Comparison of ENCODE assay signal across 9 mouse cellular contexts in genomic region chr3:88483141-88483540, GRCm38 (mm10). TPM values are rescaled to one million over a fixed set of nuclear protein-coding genes. Genes with fewer than 3 reads are reported as not detected.
DNase-seq lines count a peak whose midpoint lies in the region; ATAC-seq and TF ChIP-seq lines count a peak whose summit lies in the region.
"Had no signal": no experiment of that assay in that cellular context is flagged by ENCODE, and none has a peak within 500 bp of the region (broad histone marks: within the 10 kb centered on the region; RNA-seq: fewer than 3 reads in every experiment).

No protein-coding gene starts in this region.

- H3K4me1 ChIP-seq in hindbrain, embryonic 12.5 days: peaks cover 8% of the 10 kb centered on the region
- peaks cover 28% of the 10 kb centered on the region for H3K4me1 ChIP-seq in hindbrain, embryonic 10.5 days (replicated peaks)
- peaks cover 5% of the 10 kb centered on the region; the same call in 1 of the 2 replicates for H3K4me1 ChIP-seq in midbrain, embryonic 11.5 days (ENCODE audit: control insufficient read depth, insufficient read depth, low read length)
- H3K4me1 ChIP-seq in midbrain, embryonic 15.5 days: peaks cover 5% of the 10 kb centered on the region; the same call in 1 of the 2 replicates
- peaks cover 19% of the 10 kb centered on the region for H3K4me1 ChIP-seq in liver, embryonic 13.5 days (replicated peaks)
- no peaks in the 10 kb centered on the region for H3K4me1 ChIP-seq in stomach, postnatal 0 days (replicated peaks; ENCODE audit: control insufficient read depth, insufficient read depth)

- H3K9me3 ChIP-seq in hindbrain, embryonic 12.5 days (replicated peaks): no peaks in the 10 kb centered on the region
- H3K9me3 ChIP-seq in hindbrain, embryonic 10.5 days: no peaks in the 10 kb centered on the region
- H3K9me3 ChIP-seq in midbrain, embryonic 11.5 days (ENCODE audit: control insufficient read depth, low read length): no peaks in the 10 kb centered on the region
- no peaks in the 10 kb centered on the region for H3K9me3 ChIP-seq in midbrain, embryonic 15.5 days
- no peaks in the 10 kb centered on the region for H3K9me3 ChIP-seq in liver, embryonic 13.5 days (replicated peaks)
- H3K9me3 ChIP-seq in stomach, postnatal 0 days (ENCODE audit: control insufficient read depth, low read length): no peaks in the 10 kb centered on the region
- H3K9me3 ChIP-seq: embryonic facial prominence, embryonic 13.5 days; megakaryocyte, embryonic 14.5 days had no signal

- TF ChIP-seq EP300 in stomach, postnatal 0 days (optimal IDR thresholded peaks at IDR 0.05): no peak

- H3K36me3 ChIP-seq in hindbrain, embryonic 12.5 days: no peaks in the 10 kb centered on the region
- no peaks in the 10 kb centered on the region for H3K36me3 ChIP-seq in hindbrain, embryonic 10.5 days
- no peaks in the 10 kb centered on the region for H3K36me3 ChIP-seq in midbrain, embryonic 11.5 days (ENCODE audit: control insufficient read depth, insufficient read depth, low read length)
- H3K36me3 ChIP-seq in midbrain, embryonic 15.5 days (replicated peaks): 0 out of 2 replicates have a peak, but pooled peaks cover 7% of the 10 kb centered on the region
- H3K36me3 ChIP-seq in liver, embryonic 13.5 days: peaks cover 74% of the 10 kb centered on the region
- peaks cover 51% of the 10 kb centered on the region for H3K36me3 ChIP-seq in stomach, postnatal 0 days (ENCODE audit: control insufficient read depth, insufficient read depth, low read length)

- H3K27ac ChIP-seq in hindbrain, embryonic 12.5 days: no peak overlapping the region
- no peak overlapping the region for H3K27ac ChIP-seq in hindbrain, embryonic 10.5 days
- H3K27ac ChIP-seq in midbrain, embryonic 11.5 days (ENCODE audit: low read depth, low read length): no peak overlapping the region
- H3K27ac ChIP-seq in midbrain, embryonic 15.5 days: no peak overlapping the region
- H3K27ac ChIP-seq in liver, embryonic 13.5 days: no peak overlapping the region
- no peak overlapping the region for H3K27ac ChIP-seq in stomach, postnatal 0 days (replicated peaks)
- H3K27ac ChIP-seq: embryonic facial prominence, embryonic 13.5 days had no signal

- no peak for DNase-seq in hindbrain, embryonic 10.5 days (ENCODE audit: low spot score)
- no peak for DNase-seq in midbrain, embryonic 11.5 days (ENCODE audit: low spot score, missing footprints)
- no peak for DNase-seq in liver, embryonic 13.5 days
- DNase-seq in stomach, postnatal 0 days (ENCODE audit: low spot score): no peak
- DNase-seq in kidney, postnatal 36 days: no peak

- H3K27me3 ChIP-seq in hindbrain, embryonic 12.5 days: peaks cover 61% of the 10 kb centered on the region
- peaks cover 79% of the 10 kb centered on the region for H3K27me3 ChIP-seq in hindbrain, embryonic 10.5 days (ENCODE audit: insufficient read depth, poor library complexity, severe bottlenecking)
- peaks cover 42% of the 10 kb centered on the region for H3K27me3 ChIP-seq in midbrain, embryonic 11.5 days (ENCODE audit: control insufficient read depth, insufficient read depth, low read length)
- peaks cover 49% of the 10 kb centered on the region for H3K27me3 ChIP-seq in midbrain, embryonic 15.5 days (replicated peaks)
- H3K27me3 ChIP-seq in liver, embryonic 13.5 days: peaks cover 47% of the 10 kb centered on the region
- H3K27me3 ChIP-seq in stomach, postnatal 0 days (ENCODE audit: control insufficient read depth, insufficient read depth, low read length): no peaks in the 10 kb centered on the region

- TF ChIP-seq CTCF in stomach, postnatal 0 days (IDR thresholded peaks at IDR 0.05; ENCODE audit: low read depth): no peak

- no peak overlapping the region for H3K4me2 ChIP-seq in hindbrain, embryonic 12.5 days (replicated peaks)
- no peak overlapping the region for H3K4me2 ChIP-seq in midbrain, embryonic 11.5 days
- H3K4me2 ChIP-seq in midbrain, embryonic 15.5 days: no peak overlapping the region
- H3K4me2 ChIP-seq in liver, embryonic 13.5 days: no peak overlapping the region
- no peak overlapping the region for H3K4me2 ChIP-seq in stomach, postnatal 0 days (replicated peaks; ENCODE audit: low read depth)
- H3K4me2 ChIP-seq: embryonic facial prominence, embryonic 13.5 days had no signal

- ATAC-seq in hindbrain, embryonic 12.5 days (ENCODE audit: low FRiP score): 0 out of 2 replicates have a peak, but pooled peaks have one; percentile 43
- ATAC-seq in midbrain, embryonic 11.5 days (ENCODE audit: low FRiP score): 0 out of 2 replicates have a peak, but pooled peaks have one; percentile 36
- no peak for ATAC-seq in midbrain, embryonic 15.5 days (replicated peaks)
- 0 out of 2 replicates have a peak, but pooled peaks have one; percentile 11 for ATAC-seq in liver, embryonic 13.5 days (ENCODE audit: low read depth)
- peak; percentile 10; the same call in 1 of the 2 replicates for ATAC-seq in stomach, postnatal 0 days (ENCODE audit: low FRiP score, low TSS enrichment)

- WGBS in hindbrain, embryonic 12.5 days: 75% methylated on average over 8 of the region's 8 CpGs
- WGBS in hindbrain, embryonic 10.5 days: 73% methylated on average over 8 of the region's 8 CpGs
- WGBS in midbrain, embryonic 11.5 days: 73% methylated on average over 8 of the region's 8 CpGs
- WGBS in midbrain, embryonic 15.5 days: 77% methylated on average over 8 of the region's 8 CpGs
- 67% methylated on average over 8 of the region's 8 CpGs for WGBS in liver, embryonic 13.5 days (ENCODE audit: insufficient replicate concordance)
- WGBS in stomach, postnatal 0 days: 74% methylated on average over 8 of the region's 8 CpGs

- H3K9ac ChIP-seq in hindbrain, embryonic 12.5 days: no peak overlapping the region
- no peak overlapping the region for H3K9ac ChIP-seq in midbrain, embryonic 11.5 days (ENCODE audit: low read length)
- H3K9ac ChIP-seq in midbrain, embryonic 15.5 days: no peak overlapping the region
- no peak overlapping the region for H3K9ac ChIP-seq in liver, embryonic 13.5 days
- no peak overlapping the region for H3K9ac ChIP-seq in stomach, postnatal 0 days (ENCODE audit: low read length)

- no peak overlapping the region for H3K4me3 ChIP-seq in hindbrain, embryonic 12.5 days
- no peak overlapping the region for H3K4me3 ChIP-seq in hindbrain, embryonic 10.5 days
- H3K4me3 ChIP-seq in midbrain, embryonic 11.5 days (ENCODE audit: low read depth, low read length): no peak overlapping the region
- no peak overlapping the region for H3K4me3 ChIP-seq in midbrain, embryonic 15.5 days
- no peak overlapping the region for H3K4me3 ChIP-seq in liver, embryonic 13.5 days (replicated peaks)
- H3K4me3 ChIP-seq in stomach, postnatal 0 days (ENCODE audit: low read depth, low read length): no peak overlapping the region
- H3K4me3 ChIP-seq: embryonic facial prominence, embryonic 13.5 days had no signal

RNA-seq across cellular contexts. Expression of gene Sema4a, which starts 22.2 kb away (rescaled TPM):
- polyA plus RNA-seq in hindbrain, embryonic 12.5 days (2016; fragmentation: Nextera tagmentation; extraction: Ambion mirVana): 17.1 and 18.4 TPM in 2 replicates
- polyA plus RNA-seq in hindbrain, embryonic 10.5 days (2016; fragmentation: Nextera tagmentation; extraction: Ambion mirVana): 3.8 and 8.6 TPM in 2 replicates
- 6.3 and 6.8 TPM in 2 replicates for polyA plus RNA-seq in midbrain, embryonic 11.5 days (2014; fragmentation: Nextera tagmentation; extraction: Ambion mirVana)
- polyA plus RNA-seq in midbrain, embryonic 15.5 days (2015; fragmentation: Nextera tagmentation; extraction: Ambion mirVana): 39.1 and 39.3 TPM in 2 replicates
- polyA plus RNA-seq in liver, embryonic 13.5 days (2015; fragmentation: Nextera tagmentation; extraction: Ambion mirVana): 13.8 and 15.8 TPM in 2 replicates
- 27.9 and 32.7 TPM in 2 replicates for polyA plus RNA-seq in stomach, postnatal 0 days (2015; fragmentation: Nextera tagmentation; extraction: Ambion mirVana)

RNA-seq across cellular contexts. Expression of gene Lmna, which starts 26.6 kb away (rescaled TPM):
- polyA plus RNA-seq in hindbrain, embryonic 12.5 days (2016; fragmentation: Nextera tagmentation; extraction: Ambion mirVana): 48.9 and 61.6 TPM in 2 replicates
- 13.4 and 24.0 TPM in 2 replicates for polyA plus RNA-seq in hindbrain, embryonic 10.5 days (2016; fragmentation: Nextera tagmentation; extraction: Ambion mirVana)
- polyA plus RNA-seq in midbrain, embryonic 11.5 days (2014; fragmentation: Nextera tagmentation; extraction: Ambion mirVana): 17.9 and 21.2 TPM in 2 replicates
- polyA plus RNA-seq in midbrain, embryonic 15.5 days (2015; fragmentation: Nextera tagmentation; extraction: Ambion mirVana): 51.1 and 51.6 TPM in 2 replicates
- 165 and 184 TPM in 2 replicates for polyA plus RNA-seq in liver, embryonic 13.5 days (2015; fragmentation: Nextera tagmentation; extraction: Ambion mirVana)
- 250 and 267 TPM in 2 replicates for polyA plus RNA-seq in stomach, postnatal 0 days (2015; fragmentation: Nextera tagmentation; extraction: Ambion mirVana)

RNA-seq across cellular contexts. Expression of gene Mex3a, which starts 49.1 kb away (rescaled TPM):
- polyA plus RNA-seq in hindbrain, embryonic 12.5 days (2016; fragmentation: Nextera tagmentation; extraction: Ambion mirVana): 44.2 and 44.5 TPM in 2 replicates
- polyA plus RNA-seq in hindbrain, embryonic 10.5 days (2016; fragmentation: Nextera tagmentation; extraction: Ambion mirVana): 30.7 and 31.0 TPM in 2 replicates
- 44.5 and 45.1 TPM in 2 replicates for polyA plus RNA-seq in midbrain, embryonic 11.5 days (2014; fragmentation: Nextera tagmentation; extraction: Ambion mirVana)
- polyA plus RNA-seq in midbrain, embryonic 15.5 days (2015; fragmentation: Nextera tagmentation; extraction: Ambion mirVana): 37.0 and 37.7 TPM in 2 replicates
- polyA plus RNA-seq in liver, embryonic 13.5 days (2015; fragmentation: Nextera tagmentation; extraction: Ambion mirVana): 1.2 and 1.5 TPM in 2 replicates
- 3.3 and 3.4 TPM in 2 replicates for polyA plus RNA-seq in stomach, postnatal 0 days (2015; fragmentation: Nextera tagmentation; extraction: Ambion mirVana)

RNA-seq across cellular contexts. Expression of gene Slc25a44, which starts 58.2 kb away (rescaled TPM):
- 24.9 and 25.9 TPM in 2 replicates for polyA plus RNA-seq in hindbrain, embryonic 12.5 days (2016; fragmentation: Nextera tagmentation; extraction: Ambion mirVana)
- 19.2 and 20.3 TPM in 2 replicates for polyA plus RNA-seq in hindbrain, embryonic 10.5 days (2016; fragmentation: Nextera tagmentation; extraction: Ambion mirVana)
- polyA plus RNA-seq in midbrain, embryonic 11.5 days (2014; fragmentation: Nextera tagmentation; extraction: Ambion mirVana): 20.8 and 22.3 TPM in 2 replicates
- polyA plus RNA-seq in midbrain, embryonic 15.5 days (2015; fragmentation: Nextera tagmentation; extraction: Ambion mirVana): 39.6 and 41.2 TPM in 2 replicates
- 10.4 and 13.2 TPM in 2 replicates for polyA plus RNA-seq in liver, embryonic 13.5 days (2015; fragmentation: Nextera tagmentation; extraction: Ambion mirVana)
- 9.7 and 9.8 TPM in 2 replicates for polyA plus RNA-seq in stomach, postnatal 0 days (2015; fragmentation: Nextera tagmentation; extraction: Ambion mirVana)
